Mouse (Mus musculus): ENCODE results near the gene Olfr827. TPM values are rescaled to one million over a fixed set of nuclear protein-coding genes. Genes with fewer than 3 reads are reported as not detected.

Gene Olfr827
- total and polyA plus RNA-seq, 2 experiments from 2014 or later = not detected

DNA sequence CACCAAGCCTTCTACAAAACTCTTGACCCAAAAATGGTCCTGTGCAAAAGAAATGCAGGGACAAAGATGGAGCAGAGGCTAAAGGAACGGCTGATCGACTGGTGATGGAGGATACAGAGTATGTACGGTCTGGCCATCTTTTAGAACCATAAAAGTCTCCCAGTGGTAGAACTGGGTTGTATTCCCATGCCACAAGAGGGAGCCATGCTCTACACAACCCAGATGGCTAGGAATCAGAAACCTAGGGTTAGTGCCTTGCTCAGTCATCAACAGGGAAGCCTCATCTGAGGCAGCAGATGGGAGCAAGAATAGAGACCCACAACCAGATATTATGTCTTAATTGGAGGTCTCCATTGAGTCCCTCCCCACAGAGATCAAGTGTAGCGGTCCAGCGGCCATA lies 15.4 kb upstream of the Olfr827 start:
- no peaks in the 10 kb centered on the region for H3K9me3 ChIP-seq (ENCODE audit: low read length)
- peak; percentile 17; the same call in 1 of the 2 replicates for TF ChIP-seq CTCF (IDR thresholded peaks at IDR 0.05; ENCODE audit: low read depth)
- no peaks in the 10 kb centered on the region for H3K4me1 ChIP-seq (ENCODE audit: insufficient read depth, low read length)
- no peaks in the 10 kb centered on the region for H3K36me3 ChIP-seq (ENCODE audit: insufficient read depth, low read length)
- no peak overlapping the region for H3K9ac ChIP-seq (replicated peaks; ENCODE audit: low read length)
- DNase-seq (ENCODE audit: low spot score) (no peak), ATAC-seq (no peak)
- WGBS = 98% methylated on average over 5 of the region's 5 CpGs
- H3K27ac ChIP-seq = no peak overlapping the region
- no peak overlapping the region for H3K4me3 ChIP-seq (ENCODE audit: low read length)
- no peaks in the 10 kb centered on the region for H3K27me3 ChIP-seq (ENCODE audit: insufficient read depth, low read length)
- no peak overlapping the region for H3K4me2 ChIP-seq (ENCODE audit: low read depth, low read length)

DNA sequence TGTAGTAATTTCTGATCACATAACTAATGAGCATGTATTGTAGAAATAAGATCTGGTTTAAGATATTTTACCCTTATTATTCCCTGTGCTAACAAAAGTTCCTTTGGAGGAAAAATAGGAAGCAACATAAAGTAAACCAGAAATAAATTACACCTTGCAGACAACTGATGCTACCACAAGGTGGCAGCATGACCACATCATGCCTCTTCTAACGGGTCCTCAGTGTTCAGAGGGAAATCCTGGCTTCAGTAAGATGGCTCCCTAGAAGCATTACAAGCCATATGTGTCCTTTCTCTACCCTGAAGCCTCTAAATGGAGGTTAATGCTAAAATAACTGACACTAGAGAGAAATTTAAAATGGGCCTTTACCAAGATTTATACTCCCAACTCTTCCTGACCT lies 14.0 kb upstream of the Olfr827 start:
- DNase-seq (ENCODE audit: low spot score) (peak; percentile 86), ATAC-seq (peak; percentile 93)
- H3K4me3 ChIP-seq (ENCODE audit: low read length) = no peak overlapping the region
- peak; percentile 94 for TF ChIP-seq CTCF (IDR thresholded peaks at IDR 0.05; ENCODE audit: low read depth)
- no peaks in the 10 kb centered on the region for H3K36me3 ChIP-seq (ENCODE audit: insufficient read depth, low read length)
- H3K9me3 ChIP-seq (ENCODE audit: low read length) = no peaks in the 10 kb centered on the region
- H3K4me2 ChIP-seq (ENCODE audit: low read depth, low read length) = no peak overlapping the region
- H3K27me3 ChIP-seq (ENCODE audit: insufficient read depth, low read length) = no peaks in the 10 kb centered on the region
- WGBS = 0% methylated on average over 1 of the region's 1 CpGs
- H3K9ac ChIP-seq (replicated peaks; ENCODE audit: low read length) = no peak overlapping the region
- no peak overlapping the region for H3K27ac ChIP-seq
- no peaks in the 10 kb centered on the region for H3K4me1 ChIP-seq (ENCODE audit: insufficient read depth, low read length)

DNA sequence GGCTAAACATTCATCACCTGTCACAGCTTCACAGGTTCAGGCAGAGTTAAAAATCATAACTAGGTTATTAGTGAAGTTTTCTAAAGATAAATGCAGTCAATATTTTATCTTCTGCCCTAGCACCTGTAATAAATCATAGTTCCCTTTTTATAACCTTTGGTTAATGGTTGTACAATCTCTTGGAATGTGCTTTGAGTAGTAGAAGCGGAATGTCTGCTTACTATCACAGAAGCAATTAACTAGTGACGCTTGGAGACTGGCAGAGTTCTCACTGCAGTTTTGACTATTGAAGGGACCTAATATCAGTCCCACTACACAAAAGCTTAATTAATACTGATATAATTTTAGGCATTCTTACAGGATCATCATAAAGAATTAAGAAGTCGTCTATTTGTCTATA lies 10.8 kb upstream of the Olfr827 start:
- Histone ChIP-seq H3K9ac (replicated peaks; ENCODE audit: low read length) (no peak overlapping the region), H3K9me3 (ENCODE audit: low read length) (no peaks in the 10 kb centered on the region), H3K27me3 (ENCODE audit: insufficient read depth, low read length) (no peaks in the 10 kb centered on the region), H3K4me2 (ENCODE audit: low read depth, low read length) (no peak overlapping the region), H3K27ac (no peak overlapping the region), H3K36me3 (ENCODE audit: insufficient read depth, low read length) (no peaks in the 10 kb centered on the region), H3K4me1 (ENCODE audit: insufficient read depth, low read length) (no peaks in the 10 kb centered on the region), H3K4me3 (ENCODE audit: low read length) (no peak overlapping the region)
- ATAC-seq (no peak), DNase-seq (ENCODE audit: low spot score) (no peak)
- 76% methylated on average over 3 of the region's 3 CpGs for WGBS
- no peak for TF ChIP-seq CTCF (IDR thresholded peaks at IDR 0.05; ENCODE audit: low read depth)

DNA sequence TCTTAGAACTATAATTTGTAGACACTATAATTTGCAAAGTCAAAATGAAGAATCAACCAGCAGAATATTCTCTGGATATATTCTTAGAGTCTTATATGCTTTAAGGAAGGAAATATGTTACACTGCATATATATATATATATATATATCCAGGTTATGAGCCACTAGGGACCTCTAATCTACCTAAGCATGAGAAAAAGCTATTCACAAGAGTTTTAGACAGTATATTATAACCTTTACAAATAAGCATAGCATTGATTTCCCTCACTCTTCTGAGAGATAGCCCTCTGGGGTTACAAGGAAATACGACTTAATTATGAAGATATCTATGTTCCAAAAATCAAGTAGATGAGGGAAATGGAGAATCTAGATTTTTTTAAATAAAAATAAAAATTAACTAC lies 30.1 kb downstream of the Olfr827 start, which contains the start of gene Olfr826:
Gene Olfr826, minus strand, starts transcription at position 101 of the 400 bp plus-strand sequence.
- WGBS = 73% methylated on average over 1 of the region's 1 CpGs
- Histone ChIP-seq H3K27me3 (ENCODE audit: insufficient read depth, low read length) (no peaks in the 10 kb centered on the region), H3K4me1 (ENCODE audit: insufficient read depth, low read length) (no peaks in the 10 kb centered on the region), H3K9me3 (ENCODE audit: low read length) (no peaks in the 10 kb centered on the region), H3K4me3 (ENCODE audit: low read length) (no peak within 1 kb of the TSS), H3K27ac (no peak within 1 kb of the TSS), H3K36me3 (ENCODE audit: insufficient read depth, low read length) (no peaks in the 10 kb centered on the region), H3K4me2 (ENCODE audit: low read depth, low read length) (no peak within 1 kb of the TSS), H3K9ac (replicated peaks; ENCODE audit: low read length) (no peak within 1 kb of the TSS)
- DNase-seq (ENCODE audit: low spot score) (no peak), ATAC-seq (no peak)
- no peak for TF ChIP-seq CTCF (IDR thresholded peaks at IDR 0.05; ENCODE audit: low read depth)

DNA sequence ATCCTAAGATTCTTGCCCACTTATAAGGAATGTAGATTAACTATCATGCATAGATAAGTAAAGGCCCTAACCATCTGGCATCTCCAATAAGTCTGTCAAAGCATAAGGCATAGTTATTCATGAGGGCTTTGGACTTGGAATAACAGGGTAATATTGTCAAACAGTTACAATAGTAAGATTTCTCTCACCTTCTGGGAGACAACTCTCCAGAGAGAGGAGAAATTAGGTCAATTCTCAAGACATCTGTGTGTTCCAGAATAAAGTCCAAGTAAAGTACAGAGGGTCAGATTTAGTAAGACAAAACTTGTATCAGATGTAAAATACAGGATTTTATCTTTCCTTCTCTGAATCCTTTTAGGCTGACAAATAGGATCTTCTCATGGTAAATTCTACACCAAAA lies 47.5 kb downstream of the Olfr827 start, which contains the start of gene Olfr825:
Gene Olfr825, minus strand, starts transcription at position 101 of the 400 bp plus-strand sequence.
- no peak within 1 kb of the TSS for H3K4me3 ChIP-seq (ENCODE audit: low read length)
- H3K36me3 ChIP-seq (ENCODE audit: insufficient read depth, low read length) = no peaks in the 10 kb centered on the region
- no peaks in the 10 kb centered on the region for H3K9me3 ChIP-seq (ENCODE audit: low read length)
- H3K4me1 ChIP-seq (ENCODE audit: insufficient read depth, low read length) = no peaks in the 10 kb centered on the region
- no peak for TF ChIP-seq CTCF (IDR thresholded peaks at IDR 0.05; ENCODE audit: low read depth)
- H3K4me2 ChIP-seq (ENCODE audit: low read depth, low read length) = no peak within 1 kb of the TSS
- H3K9ac ChIP-seq (replicated peaks; ENCODE audit: low read length) = no peak within 1 kb of the TSS
- H3K27ac ChIP-seq = no peak within 1 kb of the TSS
- DNase-seq (ENCODE audit: low spot score) (no peak), ATAC-seq (no peak)
- no peaks in the 10 kb centered on the region for H3K27me3 ChIP-seq (ENCODE audit: insufficient read depth, low read length)

DNA sequence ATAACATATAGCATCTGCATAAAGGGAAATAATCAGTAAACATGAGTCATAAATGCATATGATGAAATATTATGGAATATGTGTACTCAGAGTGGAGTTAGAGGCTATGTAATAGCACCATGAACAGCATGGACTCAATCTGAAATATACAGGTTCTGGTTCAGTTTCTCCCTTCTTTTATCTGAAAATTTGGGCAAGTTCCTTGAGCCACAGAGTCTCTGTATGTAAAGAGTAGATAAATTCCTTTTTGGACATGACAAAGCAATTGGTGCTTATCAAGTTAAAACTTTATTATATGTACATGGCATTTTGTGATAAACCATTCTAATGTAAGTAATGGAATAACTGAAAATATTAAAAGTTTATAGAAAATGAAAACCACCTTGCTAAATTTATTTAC lies 49.0 kb downstream of the Olfr827 start:
- Histone ChIP-seq H3K9me3 (ENCODE audit: low read length) (no peaks in the 10 kb centered on the region), H3K27me3 (ENCODE audit: insufficient read depth, low read length) (no peaks in the 10 kb centered on the region), H3K4me1 (ENCODE audit: insufficient read depth, low read length) (no peaks in the 10 kb centered on the region), H3K9ac (replicated peaks; ENCODE audit: low read length) (no peak overlapping the region), H3K4me3 (ENCODE audit: low read length) (no peak overlapping the region), H3K4me2 (ENCODE audit: low read depth, low read length) (no peak overlapping the region), H3K27ac (no peak overlapping the region), H3K36me3 (ENCODE audit: insufficient read depth, low read length) (no peaks in the 10 kb centered on the region)
- DNase-seq (ENCODE audit: low spot score) (no peak), ATAC-seq (no peak)
- no peak for TF ChIP-seq CTCF (IDR thresholded peaks at IDR 0.05; ENCODE audit: low read depth)

Other genes starting within 250 kb of the Olfr827 start
- gene Olfr819, start 247.1 kb downstream of the Olfr827 start, total RNA-seq (2014; rRNA removed) = not detected in 2 replicates
- not detected in 2 replicates for gene Olfr819, start 247.1 kb downstream of the Olfr827 start, polyA plus RNA-seq (2015; fragmentation: Nextera tagmentation; extraction: Ambion mirVana)
- not detected in 2 replicates for gene Olfr247, start 238.3 kb downstream of the Olfr827 start, total RNA-seq (2014; rRNA removed)
- gene Olfr247, start 238.3 kb downstream of the Olfr827 start, polyA plus RNA-seq (2015; fragmentation: Nextera tagmentation; extraction: Ambion mirVana) = not detected in 2 replicates
- gene Gm10310, start 229.3 kb downstream of the Olfr827 start, total RNA-seq (2014; rRNA removed) = not detected in 2 replicates
- not detected in 2 replicates for gene Gm10310, start 229.3 kb downstream of the Olfr827 start, polyA plus RNA-seq (2015; fragmentation: Nextera tagmentation; extraction: Ambion mirVana)
- gene Olfr820, start 201.8 kb downstream of the Olfr827 start, total RNA-seq (2014; rRNA removed) = not detected in 2 replicates
- gene Olfr820, start 201.8 kb downstream of the Olfr827 start, polyA plus RNA-seq (2015; fragmentation: Nextera tagmentation; extraction: Ambion mirVana) = not detected in 2 replicates
- gene Olfr821, start 184.1 kb downstream of the Olfr827 start, total RNA-seq (2014; rRNA removed) = not detected in 2 replicates
- not detected in 2 replicates for gene Olfr821, start 184.1 kb downstream of the Olfr827 start, polyA plus RNA-seq (2015; fragmentation: Nextera tagmentation; extraction: Ambion mirVana)
- gene Olfr822, start 143.2 kb downstream of the Olfr827 start, total RNA-seq (2014; rRNA removed) = not detected in 2 replicates
- not detected in 2 replicates for gene Olfr822, start 143.2 kb downstream of the Olfr827 start, polyA plus RNA-seq (2015; fragmentation: Nextera tagmentation; extraction: Ambion mirVana)
- gene Olfr823, start 99.0 kb downstream of the Olfr827 start, total RNA-seq (2014; rRNA removed) = not detected in 2 replicates
- gene Olfr823, start 99.0 kb downstream of the Olfr827 start, polyA plus RNA-seq (2015; fragmentation: Nextera tagmentation; extraction: Ambion mirVana) = not detected in 2 replicates
- gene Olfr824, start 84.4 kb downstream of the Olfr827 start, total RNA-seq (2014; rRNA removed) = not detected in 2 replicates
- not detected in 2 replicates for gene Olfr824, start 84.4 kb downstream of the Olfr827 start, polyA plus RNA-seq (2015; fragmentation: Nextera tagmentation; extraction: Ambion mirVana)
- not detected in 2 replicates for gene Olfr825, start 47.6 kb downstream of the Olfr827 start, total RNA-seq (2014; rRNA removed)
- not detected in 2 replicates for gene Olfr825, start 47.6 kb downstream of the Olfr827 start, polyA plus RNA-seq (2015; fragmentation: Nextera tagmentation; extraction: Ambion mirVana)
- gene Olfr826, start 30.2 kb downstream of the Olfr827 start, total RNA-seq (2014; rRNA removed) = not detected in 2 replicates
- gene Olfr826, start 30.2 kb downstream of the Olfr827 start, polyA plus RNA-seq (2015; fragmentation: Nextera tagmentation; extraction: Ambion mirVana) = not detected in 2 replicates
- 0.65 and 2.6 TPM in 2 replicates for gene Neurod4, start 65.8 kb upstream of the Olfr827 start, total RNA-seq (2014; rRNA removed)
- 0.91 and 1.3 TPM in 2 replicates for gene Neurod4, start 65.8 kb upstream of the Olfr827 start, polyA plus RNA-seq (2015; fragmentation: Nextera tagmentation; extraction: Ambion mirVana)
- gene Tespa1, start 108.5 kb upstream of the Olfr827 start, total RNA-seq (2014; rRNA removed) = not detected in 2 replicates
- gene Tespa1, start 108.5 kb upstream of the Olfr827 start, polyA plus RNA-seq (2015; fragmentation: Nextera tagmentation; extraction: Ambion mirVana) = not detected in 2 replicates
- gene Vmn2r84, start 179.9 kb upstream of the Olfr827 start, total RNA-seq (2014; rRNA removed) = 0.04 and 0.16 TPM in 2 replicates
- gene Vmn2r84, start 179.9 kb upstream of the Olfr827 start, polyA plus RNA-seq (2015; fragmentation: Nextera tagmentation; extraction: Ambion mirVana) = 0.03 TPM in 1 of 2 replicates, not detected in the other
- gene Vmn2r85, start 215.3 kb upstream of the Olfr827 start, total RNA-seq (2014; rRNA removed) = 0.05 and 0.07 TPM in 2 replicates
- 0.03 and 0.05 TPM in 2 replicates for gene Vmn2r85, start 215.3 kb upstream of the Olfr827 start, polyA plus RNA-seq (2015; fragmentation: Nextera tagmentation; extraction: Ambion mirVana)
- not detected in 2 replicates for gene Vmn2r86, start 241.6 kb upstream of the Olfr827 start, total RNA-seq (2014; rRNA removed)
- gene Vmn2r86, start 241.6 kb upstream of the Olfr827 start, polyA plus RNA-seq (2015; fragmentation: Nextera tagmentation; extraction: Ambion mirVana) = 0.01 and 0.05 TPM in 2 replicates